Comparison of ENCODE assay signal across 26 mouse cellular contexts in genomic region chr8:70274350-70274749, GRCm38 (mm10).
"Had no signal": no experiment of that assay in that cellular context is flagged by ENCODE, and none has a peak within 500 bp of the region (broad histone marks: within the 10 kb centered on the region; RNA-seq: fewer than 3 reads in every experiment).

No protein-coding gene starts in this region.

- H3K4me3 ChIP-seq: heart, adult 2 months; heart, embryonic 13.5 days; heart, embryonic 15.5 days; hindbrain, embryonic 13.5 days; hindbrain, embryonic 15.5 days; kidney, embryonic 15.5 days; limb, embryonic 13.5 days; limb, embryonic 15.5 days; liver, embryonic 12.5 days had no signal

- H3K4me1 ChIP-seq: hindbrain, embryonic 15.5 days had no signal

- ATAC-seq: hindbrain, postnatal 0 days; intestine, embryonic 16.5 days; liver, embryonic 12.5 days had no signal

- H3K27ac ChIP-seq: heart, adult 2 months; heart, embryonic 13.5 days; heart, embryonic 15.5 days; hindbrain, embryonic 13.5 days; hindbrain, embryonic 15.5 days; hindbrain, postnatal 0 days; kidney, embryonic 15.5 days; kidney, postnatal 0 days; limb, embryonic 13.5 days; limb, embryonic 15.5 days; liver, embryonic 14.5 days had no signal

- DNase-seq: gastrocnemius, postnatal 14 days; gastrocnemius, postnatal 36 days; heart, adult 11 months; heart, adult 2 months; heart, postnatal 14 days; heart, postnatal 36 days; kidney, adult 11 months; kidney, adult 2 months; kidney, adult 9 months; kidney, postnatal 14 days; kidney, postnatal 36 days; layer of hippocampus, adult 9-11 months; layer of hippocampus, postnatal 36 days; left cerebral cortex, postnatal 4 days had no signal

- H3K9ac ChIP-seq: heart, embryonic 13.5 days; heart, embryonic 15.5 days; hindbrain, embryonic 13.5 days; hindbrain, embryonic 15.5 days; kidney, embryonic 15.5 days; limb, embryonic 13.5 days; limb, embryonic 15.5 days; liver, embryonic 12.5 days; liver, embryonic 14.5 days had no signal

- H3K27me3 ChIP-seq: heart, embryonic 13.5 days; heart, embryonic 15.5 days; hindbrain, embryonic 15.5 days; kidney, embryonic 15.5 days; limb, embryonic 13.5 days; limb, embryonic 15.5 days; liver, embryonic 12.5 days had no signal

- H3K9me3 ChIP-seq: heart, embryonic 13.5 days; heart, embryonic 15.5 days; hindbrain, embryonic 13.5 days; hindbrain, embryonic 15.5 days; kidney, embryonic 15.5 days; limb, embryonic 13.5 days; limb, embryonic 15.5 days; liver, embryonic 12.5 days had no signal

- H3K36me3 ChIP-seq: heart, embryonic 13.5 days; heart, embryonic 15.5 days; hindbrain, embryonic 13.5 days; hindbrain, embryonic 15.5 days; kidney, embryonic 15.5 days; limb, embryonic 13.5 days; limb, embryonic 15.5 days; liver, embryonic 12.5 days had no signal
